Mouse (Mus musculus) heart, postnatal 14 days (tissue): ENCODE measurements at regions not wholly inside any gene's neighbourhood (a gene's known extent, or its start where the extent isn't known, plus 50 kb on each side); places are given as distances from the start of the nearest gene placed in this dataset.

ENCODE experiments used
- DNase-seq, 2 experiments: peaks; one replicate each; pipeline ENCODE4 v3.0.0; 2021 to 2022
- intact Hi-C: fragments of 180-260 bp; cut with DNase I; formaldehyde crosslinking; loops from one replicate; pipeline ENCODE4 v1.15.1; 2025

DNA sequence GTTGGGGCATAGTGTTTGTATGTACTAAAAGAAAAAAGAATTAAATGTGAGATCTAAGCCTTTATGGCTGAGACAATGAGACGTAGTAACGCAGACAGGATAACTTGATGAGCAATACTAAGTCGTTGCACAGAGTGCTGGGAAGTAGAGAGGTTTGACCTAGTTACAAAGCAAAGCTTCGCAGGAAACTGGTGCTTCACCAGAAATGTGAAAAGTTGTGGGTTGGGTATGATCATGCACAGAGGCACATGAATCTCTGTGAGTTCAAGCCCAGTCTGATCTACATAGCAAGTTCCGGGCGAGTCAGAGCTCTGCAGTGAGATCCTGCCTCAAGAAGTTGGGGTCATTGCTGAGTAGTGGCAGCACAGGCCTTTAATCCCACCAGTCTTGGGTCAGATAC, 65.3 kb upstream of the Jmy start:
- intact Hi-C loops, result no loop called here

DNA sequence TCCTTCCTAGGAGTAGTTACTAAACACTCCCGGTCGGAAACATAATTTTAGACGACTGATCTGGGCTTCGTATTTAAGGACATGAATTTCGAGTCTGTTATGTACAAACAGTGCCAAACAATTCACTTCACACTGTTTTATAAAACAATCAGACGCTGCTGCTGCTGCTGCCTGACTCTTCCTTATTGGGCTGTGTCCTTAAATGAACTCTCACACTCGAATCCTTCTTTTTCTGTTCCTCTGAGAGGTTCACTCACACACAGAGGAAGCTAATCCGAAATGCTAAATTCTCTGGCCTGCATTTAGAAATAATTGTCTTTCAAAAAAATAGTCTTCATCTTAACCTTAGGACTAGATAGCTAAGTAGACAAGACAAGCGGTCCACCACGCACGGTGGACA, 64.5 kb upstream of the Jmy start:
- intact Hi-C loops, result no loop called here
- DNase-seq, result no peak

More for the DNA sequence above, 65.3 kb upstream of the Jmy start:
- no peak for DNase-seq

DNA sequence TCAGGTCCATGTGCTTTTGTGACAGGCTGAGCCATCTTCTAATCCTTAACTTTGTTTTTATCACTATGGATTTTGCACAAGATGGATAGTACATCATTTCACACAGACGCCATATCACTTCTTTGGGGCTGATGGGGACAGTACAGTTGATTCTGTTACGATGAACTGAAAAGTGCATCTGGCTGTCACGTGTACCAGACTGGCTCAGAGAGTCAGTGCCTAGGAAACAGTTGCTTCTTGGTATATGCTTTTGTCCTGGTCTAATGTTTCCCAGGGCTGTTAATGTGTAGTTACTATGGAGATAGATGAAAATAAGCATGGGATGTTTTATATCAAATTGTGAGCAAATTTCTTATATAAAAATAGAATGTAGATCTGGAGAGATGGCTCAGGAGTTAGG, 60.7 kb upstream of the Jmy start:
- DNase-seq, result no peak
- intact Hi-C loops, result no loop called here

DNA sequence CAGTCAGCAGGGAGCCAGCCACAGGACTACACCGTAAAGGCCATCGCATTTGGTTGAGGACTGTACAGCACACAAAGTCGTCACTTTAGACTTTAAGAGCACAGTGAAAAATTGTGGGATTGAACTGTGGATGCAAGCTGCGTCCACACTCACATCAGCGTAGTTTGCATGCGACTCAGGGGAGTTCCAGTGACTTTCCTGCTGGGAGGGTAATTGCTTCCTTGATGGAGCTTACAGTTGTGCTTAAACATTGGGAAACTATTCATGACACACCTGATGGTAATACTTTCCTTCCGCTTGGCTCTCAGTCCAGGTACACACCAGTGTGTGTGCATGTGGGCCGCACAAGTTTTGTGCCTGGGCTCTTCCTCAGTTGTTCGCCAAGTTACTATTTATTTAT, 59.0 kb upstream of the Jmy start:
- DNase-seq, result no peak
- intact Hi-C loops, result no loop called here

DNA sequence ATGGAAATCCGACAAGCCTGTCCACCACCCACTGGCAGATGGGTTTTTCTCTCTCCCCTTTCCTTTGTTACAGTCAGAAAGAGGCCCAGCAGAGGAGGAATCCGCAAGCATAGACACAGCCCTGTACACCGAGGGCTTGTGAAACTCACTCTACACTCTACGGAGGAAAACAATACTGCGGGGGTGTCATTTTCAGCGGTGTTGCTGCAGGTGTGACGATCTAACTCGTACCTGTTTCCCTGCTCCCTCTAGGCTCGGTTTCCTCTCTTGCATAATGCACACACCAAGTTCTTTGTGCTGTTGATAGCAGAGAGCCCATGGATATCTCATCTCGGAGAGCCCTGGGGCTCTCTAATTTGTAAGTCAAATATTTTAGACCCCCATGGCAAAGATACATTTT, 56.5 kb upstream of the Jmy start:
- no peak for DNase-seq
- intact Hi-C loops, result no loop called here

DNA sequence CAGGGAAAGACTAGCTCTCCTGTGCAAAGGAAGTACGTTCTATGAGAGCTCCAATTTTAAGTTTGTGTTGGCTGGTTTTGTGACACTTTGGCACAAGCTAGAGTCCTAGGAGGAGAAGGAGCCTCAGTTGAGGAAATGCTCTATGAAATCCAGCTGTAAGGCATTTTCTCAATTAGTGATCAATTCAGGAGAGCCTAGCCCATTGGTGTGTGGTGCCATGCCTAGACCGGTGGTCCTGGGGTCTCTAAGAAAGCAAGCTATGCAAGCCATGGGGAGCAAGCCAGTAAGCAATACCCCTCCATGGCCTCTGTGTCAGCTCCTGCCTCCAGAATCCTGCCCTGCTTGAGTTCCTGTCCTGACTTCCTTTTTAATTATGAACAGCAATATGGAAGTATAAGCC, 55.3 kb upstream of the Jmy start:
- intact Hi-C loops, result no loop called here
- no peak for DNase-seq

DNA sequence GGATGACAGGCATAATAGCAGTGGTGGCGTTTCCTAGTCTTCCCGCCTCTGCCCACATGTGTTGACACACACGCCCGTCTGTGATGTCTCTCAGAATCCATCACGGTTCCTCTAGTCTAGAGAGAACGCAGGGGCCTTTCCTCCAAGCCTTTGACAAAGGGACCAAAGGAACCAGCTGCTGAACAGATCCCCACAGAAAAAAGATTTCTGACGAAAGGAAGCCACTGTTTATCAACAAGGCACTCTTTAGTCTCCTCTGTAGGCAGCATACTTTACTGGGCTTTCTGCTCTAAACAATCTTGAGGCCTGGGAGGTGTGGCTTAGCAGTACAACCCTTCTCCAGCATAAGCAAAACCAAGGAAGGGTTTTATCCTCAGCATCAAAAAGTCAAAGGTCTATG, 54.3 kb upstream of the Jmy start:
- intact Hi-C loops, result no loop called here
- DNase-seq, result no peak

DNA sequence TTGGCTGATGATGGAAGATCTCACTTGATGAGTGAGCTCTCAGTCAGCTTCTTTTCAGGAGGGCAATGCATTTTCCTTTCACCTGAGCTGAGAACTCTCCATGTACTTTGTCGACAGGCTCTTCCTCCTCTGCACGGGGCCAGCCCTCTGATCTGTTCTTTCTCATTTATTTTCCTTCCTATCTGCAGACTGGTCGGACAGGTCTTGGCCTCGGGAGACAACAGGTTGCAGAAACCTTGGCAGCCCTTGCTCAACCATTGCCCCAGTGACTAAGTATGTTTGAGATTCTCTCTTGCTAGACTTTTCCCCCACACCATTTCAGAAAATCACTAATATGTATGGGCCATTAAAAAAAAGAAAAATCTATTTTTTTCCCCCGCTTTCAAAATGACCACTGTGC, 53.7 kb upstream of the Jmy start:
- DNase-seq, result no peak
- intact Hi-C loops, result no loop called here

DNA sequence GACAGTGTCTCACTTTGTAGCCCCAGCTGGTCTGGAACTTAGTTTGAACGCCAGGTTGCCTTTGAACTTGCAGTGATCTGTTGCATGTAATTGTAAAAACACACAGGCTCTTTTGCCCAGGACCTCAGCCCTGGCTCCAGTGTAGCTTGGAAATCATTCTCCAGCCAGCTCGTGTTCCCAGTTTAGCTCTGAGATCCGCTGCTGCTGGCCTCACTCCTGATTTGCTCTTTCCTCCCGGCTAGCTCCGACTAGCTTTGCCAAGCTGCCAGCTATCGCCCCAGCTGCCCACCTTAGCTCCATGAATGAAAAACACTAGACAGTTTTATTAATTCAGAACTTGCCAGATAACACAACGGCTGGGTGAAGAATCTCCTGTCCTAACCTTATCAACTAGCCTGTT, 50.7 kb upstream of the Jmy start:
- intact Hi-C loops, result no loop called here
- peak; percentile 16 to 28 for DNase-seq
